Mouse (Mus musculus) CD4-positive, CD25-positive, alpha-beta regulatory T cell, adult 2 months (primary cell): Measurements from ENCODE around the gene Auts2.

Experiments used
- DNase-seq: peaks from one replicate; pipeline ENCODE4 v3.0.0-alpha.2; 2012; ENCODE audit warnings: low read depth, low spot score

Auts2 gene

DNA sequence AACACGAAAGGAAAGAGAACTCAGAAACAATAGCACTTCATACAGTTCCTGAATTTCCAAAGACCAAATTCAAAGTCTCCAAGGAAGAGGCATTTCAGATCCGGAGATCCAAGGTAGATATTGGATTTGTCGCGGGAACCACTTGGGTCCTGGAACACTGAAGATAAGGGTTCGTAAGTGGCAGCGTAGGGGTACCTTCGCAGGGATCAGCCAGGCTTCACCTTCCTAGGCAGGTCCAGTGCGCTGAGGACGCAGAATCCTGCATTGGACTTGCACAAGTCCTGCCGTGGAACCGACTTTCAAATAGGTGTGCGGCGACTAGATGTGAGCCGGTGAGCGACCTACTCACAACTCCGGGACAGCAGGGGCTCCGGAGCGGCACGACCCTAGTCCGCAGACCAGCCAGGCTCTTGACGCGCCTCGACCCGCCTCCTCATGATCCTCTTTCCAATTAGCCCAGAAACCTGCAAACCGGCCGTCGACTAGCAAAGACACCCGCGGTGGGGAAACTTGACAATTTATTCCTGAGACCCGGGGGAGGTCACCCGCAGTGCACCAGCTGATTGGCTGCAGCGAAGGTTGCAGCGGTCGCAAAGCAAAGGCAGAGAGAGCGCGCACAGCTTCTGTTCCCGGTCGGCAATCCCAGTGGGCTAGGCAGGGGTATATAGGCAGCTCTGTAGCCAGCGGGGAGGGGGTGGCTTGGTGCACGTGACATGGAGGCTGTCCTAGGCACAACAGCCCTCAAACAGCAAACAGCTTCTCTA is 926.8 kb downstream of the Auts2 start:
- no peak for DNase-seq

DNA sequence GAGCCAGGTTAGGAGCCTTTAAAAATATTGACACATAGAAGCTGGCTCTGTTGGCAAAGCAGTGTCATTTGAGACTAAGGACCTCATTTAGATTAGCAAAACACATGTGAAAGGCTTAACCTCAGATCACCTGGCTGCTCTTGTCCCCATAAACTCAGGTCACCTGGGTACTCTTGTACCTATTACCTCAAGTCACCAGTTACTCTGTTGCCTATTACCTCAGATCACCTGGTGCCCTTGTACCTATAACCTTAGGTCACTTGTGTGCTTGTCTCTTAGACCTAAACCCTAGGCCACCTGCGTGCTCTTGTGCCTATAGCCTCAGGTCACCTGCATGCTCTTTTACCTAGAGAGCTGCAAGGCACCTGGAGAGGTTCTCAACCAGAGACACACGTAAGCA is 928.9 kb downstream of the Auts2 start:
- DNase-seq: no peak

DNA sequence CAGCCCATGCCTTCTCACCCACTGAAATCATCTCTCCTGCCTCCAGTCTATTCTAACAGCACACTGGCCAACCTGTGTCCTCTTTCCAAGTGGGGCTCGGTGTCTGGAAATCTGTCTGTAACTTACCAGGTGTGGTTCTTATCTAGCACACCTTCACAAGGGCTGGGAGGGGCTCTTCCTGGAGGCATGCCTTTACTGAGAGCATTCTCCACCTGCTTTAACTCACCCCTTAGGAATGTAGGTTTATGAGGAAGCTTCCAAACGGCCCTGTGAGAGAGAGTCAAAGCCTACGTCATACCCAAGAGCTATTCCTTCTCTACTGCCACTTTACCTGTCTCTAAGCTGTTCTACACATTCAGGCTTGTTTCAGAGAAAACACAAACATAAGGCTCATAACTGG is 929.8 kb downstream of the Auts2 start:
- DNase-seq: no peak

DNA sequence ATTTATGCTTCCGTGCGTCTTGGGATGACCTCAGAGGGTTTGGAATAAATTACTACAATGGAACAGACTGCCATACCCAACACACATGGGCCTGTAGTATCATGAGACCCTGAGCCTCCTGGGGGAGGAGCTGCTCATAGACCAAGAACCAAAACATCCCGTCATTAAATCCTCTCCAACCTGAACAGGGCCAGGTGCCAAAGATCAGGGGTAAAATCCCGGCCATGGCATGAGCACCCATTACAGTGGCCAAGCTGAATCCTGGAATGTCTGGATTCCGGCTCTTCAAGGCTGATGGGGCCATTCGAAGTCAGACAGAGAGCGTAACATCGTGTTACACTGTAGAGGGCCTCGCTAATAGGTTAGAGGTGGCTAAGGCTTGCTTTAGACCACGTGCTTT is 932.4 kb downstream of the Auts2 start:
- DNase-seq: no peak

DNA sequence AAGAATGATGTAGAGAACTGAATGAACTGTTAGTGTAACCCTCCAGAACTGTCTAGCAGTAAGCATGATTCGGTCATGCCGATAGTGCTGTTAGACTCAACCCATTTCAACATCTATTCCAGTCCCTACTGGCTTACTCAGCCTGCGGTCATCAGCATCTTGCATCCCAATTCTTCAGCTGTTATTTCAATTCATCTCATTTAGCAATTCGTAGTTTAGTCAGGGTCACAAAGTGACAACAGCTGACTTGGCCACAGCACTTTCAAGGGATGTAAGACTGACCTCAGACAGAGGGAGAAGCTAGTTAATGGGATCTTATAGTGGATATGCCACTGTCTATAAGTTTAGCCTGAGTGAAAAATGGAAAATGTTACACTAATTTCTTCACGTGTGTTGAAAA is 936.4 kb downstream of the Auts2 start:
- DNase-seq: no peak

DNA sequence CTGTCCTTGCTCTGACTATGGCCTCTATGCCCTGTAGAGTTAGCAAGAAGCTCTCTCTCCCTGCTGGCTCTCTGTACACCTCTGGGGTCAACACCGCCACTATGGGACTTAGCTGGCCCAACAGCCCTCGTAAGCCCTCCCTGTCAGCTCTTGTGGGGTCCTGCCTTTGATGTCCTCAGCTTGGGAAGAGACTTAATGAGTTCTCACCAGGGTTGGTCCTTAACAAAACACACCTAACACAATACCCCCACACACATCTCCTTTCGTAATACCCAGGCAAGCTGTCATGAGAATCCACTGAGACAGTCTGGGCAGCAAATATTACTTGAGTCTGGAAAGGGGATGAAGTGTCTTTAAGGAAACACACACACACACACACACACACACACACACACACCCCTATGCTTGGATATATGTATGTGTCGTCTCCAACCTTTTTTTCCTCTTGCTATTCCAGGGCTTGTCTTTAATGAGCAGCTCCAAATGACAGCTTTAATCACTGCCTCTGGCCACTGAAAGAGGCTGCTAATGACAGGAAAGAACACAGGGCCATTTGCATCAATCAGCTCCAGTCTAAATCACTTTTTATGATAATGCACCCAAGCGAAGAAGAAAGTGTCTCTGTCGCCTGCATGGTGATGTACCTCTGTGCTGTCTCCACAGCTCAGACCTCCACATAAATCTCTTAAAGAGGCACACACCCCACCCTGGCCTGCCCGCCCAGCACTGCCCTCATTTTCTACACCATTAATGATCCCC is 941.0 kb downstream of the Auts2 start:
- DNase-seq: no peak

DNA sequence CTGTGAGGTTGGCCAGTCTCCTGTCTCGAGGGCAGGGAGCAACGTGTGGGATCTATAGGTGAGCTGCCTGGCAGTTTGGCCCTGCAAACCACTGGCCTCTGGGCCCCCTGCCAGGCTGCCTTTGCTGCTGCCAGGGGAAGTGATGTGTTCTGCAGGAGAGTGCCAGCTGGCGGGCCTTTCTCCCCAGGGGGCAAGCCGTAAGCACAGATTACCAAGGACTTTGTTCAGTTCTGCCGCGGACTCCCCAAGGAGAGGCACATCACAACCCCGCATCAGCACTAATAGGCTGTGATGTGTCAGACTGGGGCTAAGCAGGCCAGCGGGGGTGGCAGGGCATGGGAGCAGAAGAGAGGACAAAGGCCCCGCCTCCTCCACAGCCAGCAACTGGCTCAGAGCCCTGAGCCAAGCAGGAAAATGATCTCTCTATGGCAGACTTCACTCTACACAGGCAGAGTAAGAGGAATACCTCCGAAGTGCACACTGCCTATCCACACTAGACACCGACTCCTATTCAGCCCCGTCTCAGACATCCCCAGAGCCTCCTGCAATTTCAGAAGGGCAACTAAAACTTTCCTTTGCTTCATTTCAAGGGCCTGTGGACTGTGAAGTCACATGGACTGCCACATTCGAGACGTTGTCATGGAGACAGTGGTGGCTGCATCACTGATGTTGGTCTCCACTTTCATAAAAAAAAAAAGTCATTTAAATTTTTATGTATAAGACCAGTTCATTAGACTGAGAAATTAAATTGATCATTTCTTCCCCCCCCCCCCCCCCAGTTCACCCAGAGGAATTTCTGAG is 942.6 kb downstream of the Auts2 start:
- no peak for DNase-seq

DNA sequence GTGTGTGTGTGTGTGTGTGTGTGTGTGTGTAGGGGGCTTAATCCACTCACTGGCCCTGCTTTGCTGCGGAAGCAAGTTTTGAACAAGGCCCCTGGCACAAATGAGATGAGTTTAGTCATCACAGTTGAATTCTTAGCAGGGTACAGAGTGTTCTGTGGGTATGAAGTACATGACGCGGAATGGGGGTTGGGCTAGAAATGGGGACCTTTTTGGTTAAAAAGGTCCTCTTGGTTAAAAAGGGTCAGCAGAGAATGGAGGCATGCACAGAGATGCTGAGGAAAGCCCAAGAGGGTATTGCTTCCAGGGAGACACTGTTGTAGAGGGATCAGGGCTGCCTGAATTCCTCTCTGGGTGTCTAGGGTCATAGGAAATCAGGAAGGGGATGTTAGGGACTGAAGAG is 945.6 kb downstream of the Auts2 start:
- no peak for DNase-seq

DNA sequence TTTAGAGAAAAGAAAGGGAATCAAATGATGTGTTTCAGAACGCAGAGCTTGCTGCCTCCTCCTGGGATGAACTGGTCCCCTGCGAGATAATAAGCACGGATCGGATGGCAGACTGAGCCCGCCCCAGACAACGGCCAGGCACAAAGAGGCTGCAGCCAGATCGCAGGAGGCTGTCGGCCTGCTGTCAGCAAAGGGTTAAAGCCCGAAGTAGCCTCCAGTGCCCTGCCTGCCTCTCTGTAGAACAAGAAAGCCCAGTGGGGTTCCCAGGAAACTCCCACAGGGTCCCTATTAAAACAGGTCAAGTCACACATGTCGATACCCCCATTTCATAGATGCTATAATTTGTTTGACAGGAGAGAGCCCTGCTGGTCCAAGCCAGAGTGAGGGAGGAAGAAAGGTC is 946.6 kb downstream of the Auts2 start:
- DNase-seq: no peak

DNA sequence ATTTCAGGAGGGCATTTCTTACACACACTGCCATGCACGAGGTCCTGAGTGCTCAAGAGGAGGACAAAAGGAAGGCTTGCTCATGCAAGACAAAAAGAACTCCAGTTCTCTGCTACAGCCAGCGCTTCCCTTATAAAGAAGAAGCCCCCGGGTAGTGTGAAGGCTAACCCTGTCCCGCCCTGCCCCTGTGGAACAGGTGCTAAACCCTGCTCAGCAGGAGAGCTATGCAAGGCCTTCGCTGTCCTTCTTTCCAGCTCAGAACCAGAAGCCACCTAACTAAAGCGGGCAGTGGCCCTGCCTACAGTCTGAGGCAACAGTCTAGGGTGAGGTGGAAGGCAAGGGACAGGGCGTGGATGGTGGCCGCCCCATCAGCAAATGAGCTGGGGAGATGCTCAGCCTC is 947.4 kb downstream of the Auts2 start:
- no peak for DNase-seq

DNA sequence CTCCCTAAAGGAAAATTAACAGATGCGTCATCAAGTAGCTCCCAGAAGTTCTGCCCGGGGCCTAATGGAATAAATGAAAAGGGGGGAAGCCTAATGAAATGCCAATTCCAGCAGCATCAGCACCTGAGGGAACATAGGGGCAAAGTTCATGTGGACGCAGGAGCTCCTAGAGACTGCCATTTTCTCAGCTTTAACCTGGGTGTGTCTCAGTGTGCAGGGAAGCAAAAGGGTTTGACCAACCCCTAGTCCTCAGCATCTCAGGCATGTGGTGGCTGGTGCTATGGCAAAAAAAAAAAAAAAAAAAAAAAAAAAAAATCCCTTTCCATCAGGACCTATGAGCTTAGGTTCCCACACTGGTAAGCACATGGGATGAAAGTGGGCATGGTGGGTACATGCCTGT is 948.5 kb downstream of the Auts2 start:
- DNase-seq: no peak

DNA sequence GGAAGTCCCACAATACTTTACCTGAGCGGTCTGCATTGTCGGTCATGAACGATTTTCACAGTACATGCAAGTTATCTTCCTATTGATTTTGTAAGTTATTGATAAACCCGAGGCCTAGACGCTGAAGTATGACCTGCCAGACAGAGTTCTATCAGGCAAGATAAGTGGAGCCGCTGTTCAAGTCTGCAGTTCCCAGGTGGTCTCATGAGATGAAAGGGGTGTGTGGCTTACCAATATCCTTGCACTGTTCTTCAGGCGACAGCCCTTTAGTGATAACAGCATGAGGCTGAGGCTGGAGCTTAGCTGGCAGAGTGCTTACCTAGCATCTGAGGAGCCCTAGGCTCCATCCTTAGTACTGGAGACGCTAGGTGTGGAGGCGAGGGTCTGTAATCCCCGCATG is 949.9 kb downstream of the Auts2 start:
- no peak for DNase-seq

DNA sequence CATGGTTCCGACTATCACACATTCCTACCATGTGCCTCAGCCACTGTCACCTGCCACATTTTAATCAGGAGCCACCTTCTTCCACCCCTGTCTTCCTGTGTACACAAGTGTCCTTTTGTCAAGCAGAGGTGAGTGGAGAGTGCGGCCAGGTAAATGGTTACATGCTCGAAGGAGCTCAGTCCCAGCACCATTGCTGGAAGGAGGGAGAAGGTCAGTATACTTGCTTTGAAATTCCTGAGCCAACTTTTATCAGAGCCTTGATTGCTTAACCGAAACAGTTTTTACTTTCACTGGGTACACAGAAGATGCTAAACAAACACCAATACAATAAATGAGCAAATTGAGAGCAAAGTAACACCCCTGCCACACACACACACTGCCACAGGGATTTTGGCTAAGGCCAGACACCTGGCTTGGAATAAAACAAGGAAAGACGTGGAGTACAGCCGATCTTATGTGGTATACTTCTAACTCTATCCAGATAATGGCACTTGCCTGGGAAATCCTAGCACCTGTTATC is 953.1 kb downstream of the Auts2 start:
- DNase-seq: no peak

DNA sequence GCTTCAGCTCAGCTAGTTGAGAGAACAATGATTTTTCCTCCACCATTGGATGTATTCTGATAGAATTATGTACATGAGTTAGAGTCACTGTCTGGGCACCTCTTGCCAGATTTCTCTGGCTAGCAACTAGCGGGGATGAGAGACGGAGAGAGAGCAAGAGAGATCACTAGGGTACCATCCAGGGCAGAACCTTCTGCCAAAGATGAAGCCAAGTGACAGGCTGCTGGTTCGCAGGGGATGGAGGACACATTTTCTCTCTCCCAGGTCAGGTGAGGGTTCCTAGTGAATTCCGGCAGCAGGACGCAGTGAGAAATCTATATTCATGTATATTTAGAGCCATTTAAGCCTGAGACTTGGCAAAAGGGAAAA is 956.8 kb downstream of the Auts2 start:
- no peak for DNase-seq

DNA sequence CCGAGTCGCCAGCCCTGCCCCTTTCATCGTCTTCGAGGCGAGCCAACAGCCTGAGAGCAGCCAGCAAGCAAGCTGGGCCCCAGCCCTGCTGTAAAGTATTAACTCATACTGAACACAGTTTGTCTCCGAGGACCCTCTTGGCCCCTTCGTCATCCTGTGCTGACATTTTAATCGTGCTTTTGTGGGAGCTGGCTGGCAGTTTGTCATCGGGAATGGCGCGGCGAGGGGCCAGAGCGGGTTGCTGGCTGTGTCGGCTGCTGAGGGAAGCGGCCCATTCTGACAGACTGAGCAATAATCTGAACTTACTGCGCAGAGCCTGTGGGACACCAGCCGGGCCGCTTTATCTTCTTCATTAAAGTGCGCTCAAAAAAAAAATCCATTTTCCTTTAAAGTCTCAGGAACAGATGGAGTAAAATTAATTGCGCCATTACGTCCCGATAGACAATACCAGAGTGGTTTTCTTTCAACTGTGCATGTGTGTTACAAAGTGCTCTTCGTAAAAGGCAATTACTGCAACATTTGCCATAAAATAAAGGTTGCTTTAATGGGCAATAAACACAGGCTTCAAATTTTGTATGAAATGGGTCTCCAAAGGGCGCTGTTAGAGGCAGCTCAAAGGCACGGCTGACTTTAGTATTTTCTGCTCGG is 957.3 kb downstream of the Auts2 start:
- no peak for DNase-seq

DNA sequence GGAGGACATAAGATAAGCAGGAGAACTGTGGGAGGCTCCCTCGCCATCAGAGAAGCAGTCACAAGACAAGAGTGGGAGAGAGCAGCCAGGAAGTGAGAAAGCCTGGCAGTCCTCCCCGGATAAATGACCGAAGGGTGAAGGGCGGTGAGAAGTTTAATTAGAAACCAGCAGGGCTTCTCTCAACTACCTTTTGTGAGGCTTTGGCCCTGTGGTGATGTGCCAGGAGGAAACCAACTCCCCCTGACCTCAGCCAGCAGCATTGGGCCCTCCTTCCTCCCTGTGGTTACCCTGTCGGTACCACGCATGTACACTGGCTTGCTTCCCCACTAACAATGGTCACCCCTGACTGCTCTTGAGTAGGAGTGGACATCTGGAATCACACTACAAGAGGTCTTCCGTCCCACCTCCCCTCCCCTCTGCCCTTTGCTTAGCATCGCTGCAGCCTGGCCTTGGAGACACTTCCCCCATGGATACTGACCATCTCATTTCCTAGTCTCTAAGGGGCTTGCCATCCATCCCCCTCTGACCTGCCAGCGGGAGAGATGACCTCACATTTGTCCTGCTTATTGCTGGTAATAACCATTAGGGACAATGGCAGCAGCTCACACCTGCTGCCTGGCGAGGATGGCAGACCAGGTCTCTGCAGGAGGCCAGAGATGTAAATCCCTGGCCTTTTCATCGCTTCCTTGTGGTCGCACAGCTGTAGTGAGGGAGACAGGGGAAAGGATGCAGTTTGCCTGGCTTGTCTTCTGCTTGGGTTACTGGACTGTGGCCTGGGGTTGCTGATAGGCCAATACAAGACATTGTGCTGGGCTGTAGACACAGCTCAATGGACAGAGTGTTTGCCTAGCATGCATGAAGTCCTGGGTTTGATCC is 958.6 kb downstream of the Auts2 start:
- no peak for DNase-seq

DNA sequence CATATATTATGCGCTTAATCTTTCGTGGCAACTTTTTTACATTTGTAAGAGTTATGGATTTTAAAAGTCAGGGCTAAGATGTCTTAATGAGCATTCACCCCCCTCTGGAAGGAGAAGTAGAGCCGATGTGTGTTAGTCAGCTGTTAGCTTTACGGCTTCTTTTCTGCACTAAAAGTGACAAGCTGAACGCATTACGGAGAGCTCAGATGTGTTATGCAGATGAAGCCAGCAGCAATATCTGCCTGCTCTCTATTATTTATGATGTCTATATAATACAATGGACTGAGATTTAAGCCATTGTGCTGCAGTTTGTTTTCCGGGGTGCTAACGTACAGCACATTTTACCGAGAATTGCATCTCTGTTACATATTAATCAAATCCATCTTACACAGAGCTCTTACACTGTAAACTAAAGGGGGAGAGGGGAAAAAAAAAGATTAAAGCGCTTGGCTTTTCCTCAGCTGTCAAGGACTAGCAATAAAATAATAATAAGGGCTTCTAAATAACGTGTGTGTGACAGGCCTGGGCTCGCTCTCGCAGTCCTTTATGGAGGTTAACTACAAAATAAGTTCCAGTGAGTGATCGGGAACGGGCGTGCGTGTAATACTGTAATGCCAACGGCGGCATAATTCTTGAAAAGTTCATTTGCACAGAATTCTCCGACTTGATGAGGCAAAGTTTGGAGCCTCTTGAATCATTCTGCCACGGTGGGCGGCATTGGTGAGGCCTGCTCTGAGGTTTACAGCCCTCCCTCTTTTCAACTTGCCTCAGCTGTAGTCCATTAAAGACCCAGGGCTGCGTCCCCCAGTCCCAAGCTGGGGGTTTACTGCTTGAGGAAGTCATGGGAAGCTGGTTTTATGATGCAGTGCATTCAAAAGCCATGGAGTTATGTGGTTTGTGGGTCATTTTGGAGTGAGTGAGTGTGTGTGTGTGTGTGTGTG is 961.8 kb downstream of the Auts2 start:
- no peak for DNase-seq

DNA sequence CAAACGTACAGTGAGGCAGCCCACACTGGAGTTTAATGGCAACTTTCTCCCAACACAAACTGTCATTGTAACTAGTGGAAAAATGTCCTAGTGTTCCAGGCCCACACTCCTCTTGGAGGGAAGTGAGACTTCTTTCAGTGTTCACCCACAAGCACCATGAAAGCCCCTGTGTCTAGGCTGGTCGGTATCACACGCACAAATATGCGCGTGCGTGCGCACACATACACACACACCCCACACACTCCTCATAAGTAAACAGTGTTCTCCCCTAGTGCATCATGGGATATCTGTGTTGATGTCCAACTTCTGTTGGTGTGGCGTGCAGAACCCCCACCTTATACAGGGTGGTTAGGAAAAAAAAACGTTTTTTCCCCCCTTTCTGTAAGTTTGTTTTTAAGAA is 964.4 kb downstream of the Auts2 start:
- no peak for DNase-seq

DNA sequence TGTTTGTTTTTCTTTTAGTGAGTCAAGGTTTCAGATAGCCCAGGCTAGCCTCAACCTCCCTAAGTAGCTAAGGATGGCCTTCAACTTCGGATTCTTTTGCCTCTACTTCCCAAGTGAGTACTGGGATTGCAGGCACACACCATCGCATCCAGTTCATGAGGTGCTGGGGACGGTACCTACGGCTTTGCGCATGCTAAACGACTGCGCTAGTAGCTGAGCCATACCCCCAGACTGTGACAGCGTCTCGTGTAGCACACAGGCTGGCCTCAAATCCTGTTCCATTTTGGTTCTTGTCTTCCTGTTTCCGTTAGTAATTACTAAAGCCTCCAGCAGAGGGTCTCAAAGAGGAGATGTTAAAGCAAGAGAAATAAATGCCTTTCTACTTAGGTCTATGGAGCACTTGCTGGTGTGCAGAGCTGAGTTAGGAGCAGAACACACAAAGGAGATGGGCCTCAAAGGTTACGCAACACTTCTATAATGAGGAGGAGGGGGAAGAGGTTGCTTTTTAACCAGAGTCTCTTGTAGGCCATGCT is 967.3 kb downstream of the Auts2 start:
- no peak for DNase-seq
